Mouse (Mus musculus) limb, embryonic 10.5 days (tissue): ENCODE results near the gene H2-Eb1. TPM values are rescaled to one million over a fixed set of nuclear protein-coding genes. Genes with fewer than 3 reads are reported as not detected.

Source experiments
- DNase-seq: peaks from one replicate; pipeline ENCODE4 v3.0.0-alpha.2; 2017; ENCODE audit warnings: low spot score
- H3K27ac ChIP-seq: fragments of 300-500 bp; sonication (generic); 2 replicates; pipeline ENCODE4 v1.5.1; 2016; ENCODE audit warnings: mild to moderate bottlenecking
- H3K27me3 ChIP-seq: fragments of 300-500 bp; sonication (generic); 2 replicates; pipeline ENCODE4 v1.6.1; 2016; ENCODE audit warnings: low read depth, mild to moderate bottlenecking; ENCODE audit not compliant: poor library complexity, severe bottlenecking
- H3K36me3 ChIP-seq: fragments of 300-500 bp; sonication (generic); 2 replicates; pipeline ENCODE4 v1.6.1; 2016; ENCODE audit warnings: mild to moderate bottlenecking, moderate library complexity
- H3K4me1 ChIP-seq: fragments of 300-500 bp; sonication (generic); 2 replicates; pipeline ENCODE4 v1.6.1; 2016
- H3K4me3 ChIP-seq: fragments of 300-500 bp; sonication (generic); 2 replicates; pipeline ENCODE4 v1.5.1; 2016; ENCODE audit warnings: mild to moderate bottlenecking, moderate library complexity
- H3K9me3 ChIP-seq: fragments of 300-500 bp; sonication (generic); replicated peaks from 2 replicates; pipeline ENCODE4 v1.6.1; 2016; ENCODE audit warnings: mild to moderate bottlenecking
- WGBS: fragments of 180-500 bp; shearing (Covaris S2); methylation state at CpG from one replicate; pipeline ENCODE4 v1.1.7; 2016; 5-methylcytosine and 5-hydroxymethylcytosine counted together
- polyA plus RNA-seq: library from polyadenylated mRNA; unstranded; fragments of >200 nt; fragmentation: Nextera tagmentation; extraction: Ambion mirVana; gene quantifications from 2 replicates; pipeline ENCODE4 v1.2.1, GENCODE M21; 2016

The H2-Eb1 gene
- polyA plus RNA-seq, 1 experiment from 2014 or later: 0.83 TPM

DNA sequence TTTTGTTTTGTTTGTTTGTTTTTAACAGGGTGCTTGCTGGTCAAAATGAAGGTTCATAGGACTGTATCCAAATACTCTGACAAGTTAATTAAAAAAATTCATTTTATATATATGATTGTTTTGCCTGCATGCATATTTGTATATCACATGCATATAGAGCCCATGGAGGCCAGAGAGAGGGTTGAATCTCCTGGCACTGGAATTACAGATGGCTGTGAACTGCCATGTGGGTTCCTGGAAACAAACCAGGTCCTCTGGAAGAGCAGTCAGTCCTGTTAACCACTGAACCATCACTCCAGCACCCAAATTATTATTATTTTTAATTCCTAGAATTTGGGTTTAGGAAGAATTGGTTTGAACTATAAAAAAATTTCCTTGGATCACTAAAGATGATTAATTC is 10.4 kb upstream of the H2-Eb1 start:
- Histone ChIP-seq H3K4me3 (no peak overlapping the region), H3K36me3 (no peaks in the 10 kb centered on the region), H3K4me1 (peaks cover 6% of the 10 kb centered on the region), H3K9me3 (no peaks in the 10 kb centered on the region), H3K27me3 (peaks cover 7% of the 10 kb centered on the region), H3K27ac (no peak overlapping the region)
- no peak for DNase-seq

DNA sequence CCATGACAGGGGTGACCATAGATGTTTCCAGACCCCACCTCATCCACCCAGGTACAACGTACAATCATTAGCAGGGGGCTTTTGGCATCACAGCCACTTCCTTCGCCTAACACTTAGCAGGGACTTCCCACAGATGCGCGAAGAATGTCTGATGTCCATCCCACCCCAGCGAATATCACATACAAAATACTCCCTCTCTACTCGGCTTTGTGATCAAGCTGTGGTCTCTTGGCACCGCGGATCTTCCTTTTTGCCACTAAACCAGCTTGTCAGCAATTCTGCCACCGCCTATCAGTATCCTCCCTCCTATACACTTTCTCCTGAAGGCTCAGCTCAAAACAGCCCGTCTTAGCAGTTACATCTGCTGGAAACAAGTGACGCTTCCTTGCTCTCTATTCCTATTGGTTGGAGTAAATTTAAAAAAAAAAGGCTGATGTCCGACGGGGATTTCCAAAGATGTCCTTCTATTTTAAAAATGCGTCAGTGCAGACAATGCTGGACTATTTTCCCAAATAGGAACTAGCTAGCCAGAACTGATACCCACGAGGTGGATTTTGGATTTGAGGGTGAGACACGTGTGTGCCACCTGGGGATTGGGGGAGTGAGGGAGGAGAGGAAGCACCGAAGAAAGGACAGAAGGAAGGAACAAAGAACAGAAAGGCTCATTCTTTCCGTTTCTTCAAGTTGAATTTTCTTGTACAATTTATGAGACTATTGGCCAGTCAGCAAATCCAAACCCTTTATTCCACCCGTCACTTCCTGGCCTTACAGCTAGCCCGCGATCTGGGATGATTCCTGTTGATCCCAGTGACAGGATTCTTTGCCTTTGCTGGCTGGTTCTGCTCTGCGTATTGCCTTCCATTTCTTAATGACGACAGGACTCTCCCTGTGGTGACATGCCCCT is 9.5 kb upstream of the H2-Eb1 start:
- Histone ChIP-seq H3K27me3 (peaks cover 7% of the 10 kb centered on the region), H3K27ac (no peak overlapping the region), H3K4me3 (peak overlapping the region; percentile 41), H3K9me3 (no peaks in the 10 kb centered on the region), H3K36me3 (no peaks in the 10 kb centered on the region), H3K4me1 (peaks cover 6% of the 10 kb centered on the region)
- peak; percentile 34 for DNase-seq
- 29% methylated on average over 23 of the region's 23 CpGs for WGBS

DNA sequence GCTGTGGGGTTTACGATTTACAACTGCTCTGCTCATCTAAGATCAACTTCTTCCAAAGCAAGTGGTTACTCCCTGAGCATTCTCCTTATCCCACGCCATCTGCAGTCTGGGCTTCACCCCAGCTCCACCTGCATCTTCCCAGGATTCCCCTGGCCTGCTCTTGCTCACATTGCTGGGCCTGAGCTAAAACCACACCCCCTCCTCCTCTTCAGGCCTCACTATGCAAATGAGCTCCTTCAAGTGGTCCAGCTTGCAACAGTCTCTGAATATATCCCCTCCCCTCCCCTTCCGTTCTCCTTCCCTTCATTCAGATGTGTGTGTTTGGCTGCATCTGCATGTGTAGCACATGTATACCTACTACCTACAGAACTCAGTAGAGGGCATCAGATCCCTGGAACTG is 6.3 kb upstream of the H2-Eb1 start:
- H3K36me3 ChIP-seq: no peaks in the 10 kb centered on the region
- H3K27me3 ChIP-seq: peaks cover 7% of the 10 kb centered on the region
- DNase-seq: no peak
- no peak overlapping the region for H3K27ac ChIP-seq
- H3K9me3 ChIP-seq: no peaks in the 10 kb centered on the region
- H3K4me1 ChIP-seq: peaks cover 6% of the 10 kb centered on the region
- 73% methylated on average over 3 of the region's 3 CpGs for WGBS
- no peak overlapping the region for H3K4me3 ChIP-seq

DNA sequence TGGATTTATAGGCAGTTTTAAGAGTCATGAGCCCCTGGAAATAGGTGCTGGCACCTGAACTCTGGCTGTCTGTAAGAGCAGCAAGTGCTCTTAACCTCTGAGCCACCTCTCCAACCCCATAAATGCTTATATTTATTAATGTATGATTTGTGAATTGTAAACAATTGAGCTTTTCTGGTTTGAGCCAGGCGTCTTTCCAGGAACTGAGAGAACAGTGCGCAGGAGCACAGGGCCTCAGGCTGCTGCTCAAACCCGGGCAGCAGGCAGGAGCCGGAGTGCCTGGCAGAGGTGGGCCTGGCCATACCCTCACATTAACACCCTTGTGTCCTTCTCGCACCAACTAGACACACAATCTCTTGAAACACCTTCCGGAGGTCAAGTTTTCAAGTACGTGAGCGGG is 5.6 kb upstream of the H2-Eb1 start:
- DNase-seq: no peak
- H3K27ac ChIP-seq: no peak overlapping the region
- no peaks in the 10 kb centered on the region for H3K9me3 ChIP-seq
- H3K4me3 ChIP-seq: no peak overlapping the region
- peaks cover 6% of the 10 kb centered on the region for H3K4me1 ChIP-seq
- WGBS: 93% methylated on average over 8 of the region's 8 CpGs
- H3K36me3 ChIP-seq: no peaks in the 10 kb centered on the region
- peaks cover 7% of the 10 kb centered on the region for H3K27me3 ChIP-seq

DNA sequence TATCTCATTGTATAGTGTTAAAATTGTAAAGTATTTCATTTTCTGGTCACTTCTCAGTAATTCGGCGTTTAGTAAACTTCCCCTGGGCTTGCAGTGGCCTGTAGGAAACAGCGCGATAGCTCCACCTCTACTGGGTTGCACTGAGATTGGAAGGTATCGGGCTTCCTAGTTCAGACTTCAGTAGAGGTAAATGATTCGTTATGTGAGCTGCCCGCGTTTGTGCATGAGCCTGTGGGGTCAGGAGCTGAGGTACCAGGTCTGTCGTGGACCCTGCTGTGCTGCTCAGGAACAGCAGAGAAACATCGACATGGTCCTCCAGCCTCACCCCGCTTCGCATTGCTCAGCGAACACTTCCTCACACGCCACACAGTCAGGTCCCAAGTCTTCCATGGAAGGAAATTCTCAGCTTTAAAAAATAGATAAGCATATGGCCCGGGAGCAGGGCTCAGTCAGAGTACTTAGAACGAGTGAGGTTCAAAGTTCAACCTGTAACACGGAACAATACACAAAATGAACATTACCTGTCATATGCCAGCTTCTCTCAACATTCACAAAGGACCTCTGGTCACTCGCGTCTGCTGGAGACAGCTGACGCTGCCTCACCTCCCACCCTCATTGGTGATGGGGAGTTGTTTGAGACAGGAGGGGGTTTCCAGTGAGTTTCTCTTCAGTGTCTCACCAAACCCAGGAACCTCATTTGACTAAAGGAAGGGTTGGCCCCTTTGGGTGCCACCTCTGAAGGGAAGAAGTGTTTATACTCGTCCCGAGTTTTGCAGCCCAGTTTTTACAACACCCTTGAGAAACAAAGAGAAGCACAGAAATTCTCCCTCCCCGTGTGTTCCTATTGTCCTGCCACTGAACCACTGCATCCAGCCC is 4.7 kb upstream of the H2-Eb1 start:
- WGBS: 79% methylated on average over 23 of the region's 23 CpGs
- Histone ChIP-seq H3K4me1 (peaks cover 6% of the 10 kb centered on the region), H3K9me3 (no peaks in the 10 kb centered on the region), H3K4me3 (no peak overlapping the region), H3K27ac (no peak overlapping the region), H3K36me3 (no peaks in the 10 kb centered on the region), H3K27me3 (peaks cover 7% of the 10 kb centered on the region)
- DNase-seq: no peak

DNA sequence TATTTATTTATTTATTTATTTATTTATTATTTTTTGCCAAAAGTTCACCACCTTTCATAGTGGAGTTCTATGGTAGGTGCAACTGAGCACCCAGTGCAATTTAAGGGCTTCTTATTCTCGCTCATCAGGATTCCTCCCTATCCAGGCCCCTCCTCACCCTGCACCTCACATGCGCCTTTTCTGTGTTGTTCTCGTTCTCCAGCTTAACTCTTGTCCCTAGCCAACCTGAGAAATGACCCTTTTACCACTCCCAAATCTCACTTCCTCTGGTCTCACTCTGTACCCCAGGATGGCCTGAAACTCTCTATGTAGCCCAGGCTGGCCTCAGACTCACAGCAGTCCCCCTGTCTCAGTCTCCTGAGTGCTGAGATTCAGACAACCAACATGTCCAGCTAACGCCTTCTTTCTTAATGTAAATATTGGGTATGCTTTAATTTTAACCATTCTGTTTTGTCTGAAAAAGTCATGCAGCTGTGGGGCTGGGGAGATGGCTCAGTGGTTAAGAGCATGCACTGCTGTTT is 3.9 kb upstream of the H2-Eb1 start:
- no peak for DNase-seq
- Histone ChIP-seq H3K27ac (no peak overlapping the region), H3K9me3 (no peaks in the 10 kb centered on the region), H3K4me1 (0 out of 2 replicates have a peak, but pooled peaks cover 2% of the 10 kb centered on the region), H3K4me3 (no peak overlapping the region), H3K36me3 (no peaks in the 10 kb centered on the region), H3K27me3 (peaks cover 4% of the 10 kb centered on the region)
- WGBS: 91% methylated on average over 4 of the region's 4 CpGs

DNA sequence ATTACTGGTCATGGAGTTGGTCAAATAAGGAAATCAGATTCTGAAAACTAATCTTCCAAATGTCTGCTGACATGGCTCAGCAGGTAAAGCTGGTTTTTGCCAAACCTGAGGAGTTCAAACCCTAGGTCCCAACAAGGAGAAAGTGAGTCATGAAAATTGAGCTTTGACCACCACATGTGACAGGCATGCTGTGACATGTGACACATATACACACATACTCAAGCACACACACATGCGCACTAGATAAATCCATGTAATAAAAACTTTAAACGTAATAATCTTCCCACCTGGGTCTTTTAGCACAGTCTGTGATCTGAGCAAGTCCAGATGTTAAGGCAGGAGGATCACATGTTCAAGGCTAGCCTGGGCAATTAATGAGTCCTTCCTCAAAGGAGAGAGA is 1.9 kb upstream of the H2-Eb1 start:
- Histone ChIP-seq H3K4me1 (0 out of 2 replicates have a peak, but pooled peaks cover 2% of the 10 kb centered on the region), H3K9me3 (no peaks in the 10 kb centered on the region), H3K27me3 (peaks cover 5% of the 10 kb centered on the region; the same call in 1 of the 2 replicates), H3K27ac (no peak overlapping the region), H3K4me3 (no peak overlapping the region), H3K36me3 (no peaks in the 10 kb centered on the region)
- no peak for DNase-seq
- WGBS: 84% methylated on average over 2 of the region's 2 CpGs

DNA sequence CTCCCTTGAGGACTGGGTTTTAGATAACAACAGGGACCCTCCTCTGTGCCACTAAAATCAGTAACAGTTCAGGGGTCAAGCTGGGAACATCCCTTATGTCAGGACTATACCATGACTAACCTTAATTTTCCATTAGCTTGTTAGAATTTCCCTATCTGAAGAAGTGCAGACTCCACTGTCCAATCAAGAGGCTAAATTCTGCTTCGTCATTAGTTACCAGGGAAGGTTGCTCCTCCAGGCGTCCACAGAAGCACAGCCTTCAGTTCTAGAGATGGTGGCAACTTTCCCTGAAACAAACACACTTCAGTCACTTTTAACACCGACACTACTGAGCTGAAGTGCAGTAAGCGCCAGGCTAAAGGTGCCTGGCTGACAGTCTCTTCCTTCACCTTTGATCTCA is 916 bp upstream of the H2-Eb1 start:
- H3K27me3 ChIP-seq: peaks cover 5% of the 10 kb centered on the region; the same call in 1 of the 2 replicates
- 9% methylated on average over 4 of the region's 4 CpGs for WGBS
- no peaks in the 10 kb centered on the region for H3K9me3 ChIP-seq
- H3K4me3 ChIP-seq: no peak overlapping the region
- H3K27ac ChIP-seq: no peak overlapping the region
- DNase-seq: no peak
- no peaks in the 10 kb centered on the region for H3K36me3 ChIP-seq
- peaks cover 8% of the 10 kb centered on the region for H3K4me1 ChIP-seq

DNA sequence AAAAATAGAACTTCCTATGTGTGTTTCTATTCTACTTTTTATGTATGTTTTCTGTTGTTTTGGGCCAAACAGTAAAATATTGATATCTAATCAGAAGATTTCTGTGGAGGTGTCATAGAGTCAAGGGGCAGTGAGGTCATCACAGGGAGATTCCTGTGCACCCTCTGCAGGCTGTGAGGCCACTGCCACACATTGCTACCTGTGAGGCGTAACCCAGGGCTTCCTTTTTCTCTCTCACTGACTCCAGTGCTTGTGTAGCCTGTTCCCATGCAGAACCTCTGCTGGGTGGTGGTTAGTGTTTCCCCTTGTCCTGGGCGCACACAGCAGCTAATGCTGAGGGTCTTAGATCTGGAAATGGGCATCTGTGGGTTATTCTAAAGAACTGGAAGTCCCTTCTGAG is 740 bp downstream of the H2-Eb1 start:
- Histone ChIP-seq H3K4me3 (no peak overlapping the region), H3K27me3 (peaks cover 5% of the 10 kb centered on the region; the same call in 1 of the 2 replicates), H3K9me3 (no peaks in the 10 kb centered on the region), H3K4me1 (peaks cover 11% of the 10 kb centered on the region), H3K36me3 (no peaks in the 10 kb centered on the region), H3K27ac (no peak overlapping the region)
- 86% methylated on average over 2 of the region's 2 CpGs for WGBS
- no peak for DNase-seq

DNA sequence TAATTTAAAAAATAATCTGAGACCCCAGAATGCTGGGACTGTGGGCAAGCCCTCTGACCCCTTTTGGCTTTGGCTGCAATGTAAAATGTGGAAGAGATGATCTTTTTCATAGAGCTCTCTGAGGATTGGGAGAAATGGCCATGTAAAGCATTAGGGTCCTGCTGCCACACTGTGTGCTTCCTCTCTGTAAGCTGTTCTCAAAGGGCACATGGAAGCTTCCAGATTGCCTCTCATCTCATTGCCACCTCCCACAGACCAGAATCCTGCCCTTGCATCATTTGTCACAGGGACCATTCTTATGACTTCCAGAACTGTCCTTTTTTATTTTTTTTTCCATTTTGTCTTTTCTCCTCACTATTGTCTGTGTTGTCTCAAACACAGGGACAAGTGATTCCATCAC is 1.5 kb downstream of the H2-Eb1 start:
- H3K27ac ChIP-seq: no peak overlapping the region
- peaks cover 5% of the 10 kb centered on the region; the same call in 1 of the 2 replicates for H3K27me3 ChIP-seq
- no peaks in the 10 kb centered on the region for H3K9me3 ChIP-seq
- no peak overlapping the region for H3K4me3 ChIP-seq
- H3K36me3 ChIP-seq: no peaks in the 10 kb centered on the region
- peaks cover 11% of the 10 kb centered on the region for H3K4me1 ChIP-seq
- no peak for DNase-seq

DNA sequence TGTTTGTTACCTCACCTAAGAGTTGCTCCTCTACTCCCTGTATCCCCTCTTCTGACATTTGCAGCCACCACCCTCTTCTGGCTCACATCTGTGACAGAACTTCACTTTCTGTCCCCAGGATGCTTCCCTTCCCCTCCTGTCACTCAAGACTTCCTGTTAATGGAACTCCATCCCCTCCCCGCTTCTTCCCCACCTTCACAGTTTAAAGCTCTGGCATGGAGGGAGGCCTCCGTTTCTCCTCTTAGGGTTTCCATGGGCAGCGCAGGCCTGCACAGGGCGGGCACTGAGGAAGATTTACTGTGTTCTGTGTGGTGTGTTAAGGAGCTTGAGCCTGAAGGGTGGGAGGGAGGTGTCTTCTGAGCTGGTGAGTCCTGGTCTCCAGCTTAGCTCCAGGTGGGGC is 2.5 kb downstream of the H2-Eb1 start:
- Histone ChIP-seq H3K27me3 (peaks cover 5% of the 10 kb centered on the region; the same call in 1 of the 2 replicates), H3K9me3 (no peaks in the 10 kb centered on the region), H3K4me1 (peaks cover 11% of the 10 kb centered on the region), H3K4me3 (no peak overlapping the region), H3K36me3 (no peaks in the 10 kb centered on the region), H3K27ac (no peak overlapping the region)
- DNase-seq: no peak
- WGBS: 81% methylated on average over 4 of the region's 4 CpGs

DNA sequence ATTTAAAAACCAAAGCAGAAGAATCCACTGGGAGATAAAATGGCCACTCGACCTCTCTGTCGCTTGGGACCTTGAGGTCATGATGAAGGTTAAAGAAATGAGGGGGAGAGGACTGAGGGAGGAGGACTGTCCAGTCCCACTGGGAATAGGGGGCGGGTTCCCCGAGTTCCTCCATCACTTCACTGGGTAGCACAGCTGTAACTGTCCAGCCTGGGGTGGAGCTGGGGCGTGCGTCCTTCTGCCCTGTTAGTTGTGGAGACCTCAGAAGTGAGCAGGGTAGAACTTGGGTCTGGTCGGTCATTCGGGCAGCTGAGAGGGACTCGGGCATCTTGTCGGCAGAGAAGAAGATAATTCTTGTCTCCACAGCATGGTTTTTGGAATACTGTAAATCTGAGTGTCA is 3.6 kb downstream of the H2-Eb1 start:
- WGBS: 36% methylated on average over 10 of the region's 10 CpGs
- H3K4me3 ChIP-seq: peak overlapping the region; percentile 61
- no peaks in the 10 kb centered on the region for H3K36me3 ChIP-seq
- peaks cover 5% of the 10 kb centered on the region; the same call in 1 of the 2 replicates for H3K27me3 ChIP-seq
- peak overlapping the region; percentile 83 for H3K27ac ChIP-seq
- DNase-seq: peak; percentile 36
- H3K9me3 ChIP-seq: no peaks in the 10 kb centered on the region
- peaks cover 11% of the 10 kb centered on the region for H3K4me1 ChIP-seq
